Mouse (Mus musculus) right cerebral cortex, postnatal 36 days (tissue): ENCODE data around the gene Kcnq2.

ENCODE experiments used
- DNase-seq, 2 experiments: peaks; one replicate each; pipeline ENCODE4 v3.0.0; 2022; ENCODE audit warnings: low spot score in 2 of 2, mixed read lengths in 1 of 2

Kcnq2 gene

DNA sequence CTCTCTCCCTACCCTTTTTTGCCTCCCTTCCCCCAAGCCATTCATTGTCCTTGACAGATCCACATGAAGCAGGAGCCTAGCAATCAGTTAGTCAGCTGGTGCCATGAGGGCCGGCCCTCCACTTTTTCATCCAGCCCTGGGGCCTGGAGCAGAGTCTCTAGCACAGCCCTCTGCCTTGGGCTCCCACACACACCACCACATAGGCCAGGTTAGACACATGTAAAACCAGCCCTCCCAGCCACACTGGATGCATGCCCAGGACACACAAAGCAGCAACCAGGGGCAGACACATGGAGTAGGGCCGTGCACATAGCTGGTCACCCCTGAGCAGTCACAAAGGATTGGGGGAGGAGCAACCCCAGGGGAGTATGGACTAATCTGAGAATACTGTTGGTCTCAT is 32.9 kb downstream of the Kcnq2 start:
- no peak for DNase-seq

DNA sequence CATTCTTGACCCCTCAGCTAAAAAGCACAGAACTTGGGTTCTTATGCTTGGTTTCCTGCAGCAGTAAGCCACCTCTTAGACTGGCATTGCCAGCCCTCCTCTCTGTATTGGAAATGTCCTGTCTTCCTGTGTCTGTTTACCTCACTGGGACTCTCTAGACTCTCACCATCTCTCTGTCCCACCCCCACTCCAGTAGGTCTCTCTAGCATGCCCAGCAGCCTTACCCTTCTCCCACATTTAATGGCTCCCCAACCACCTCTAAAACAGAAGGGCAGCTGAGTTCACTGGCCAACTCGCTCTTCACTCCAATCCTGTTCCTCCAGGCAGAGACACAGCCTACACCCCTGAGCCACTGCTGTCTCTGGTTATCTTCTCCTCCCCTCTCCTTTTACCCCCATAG is 33.5 kb downstream of the Kcnq2 start:
- DNase-seq = no peak

DNA sequence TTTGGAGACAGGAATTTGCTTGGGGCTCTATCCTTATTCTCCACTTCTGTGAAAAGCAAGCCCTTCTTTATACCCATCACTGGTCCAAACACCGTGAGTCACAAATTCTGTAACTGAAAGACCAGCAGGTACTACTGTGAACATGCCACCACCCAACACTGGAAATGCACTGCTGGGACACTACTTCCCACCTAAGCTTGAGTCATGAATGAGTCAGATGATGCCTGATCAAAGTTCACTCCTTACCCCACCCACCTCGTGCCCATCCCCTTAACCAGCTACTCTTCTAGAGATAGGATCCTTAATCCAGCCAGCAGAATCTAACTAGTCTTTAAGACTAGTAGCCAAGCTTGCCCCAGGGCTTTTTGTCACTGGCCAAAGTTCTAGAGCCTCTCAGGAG is 35.0 kb downstream of the Kcnq2 start:
- DNase-seq = no peak

DNA sequence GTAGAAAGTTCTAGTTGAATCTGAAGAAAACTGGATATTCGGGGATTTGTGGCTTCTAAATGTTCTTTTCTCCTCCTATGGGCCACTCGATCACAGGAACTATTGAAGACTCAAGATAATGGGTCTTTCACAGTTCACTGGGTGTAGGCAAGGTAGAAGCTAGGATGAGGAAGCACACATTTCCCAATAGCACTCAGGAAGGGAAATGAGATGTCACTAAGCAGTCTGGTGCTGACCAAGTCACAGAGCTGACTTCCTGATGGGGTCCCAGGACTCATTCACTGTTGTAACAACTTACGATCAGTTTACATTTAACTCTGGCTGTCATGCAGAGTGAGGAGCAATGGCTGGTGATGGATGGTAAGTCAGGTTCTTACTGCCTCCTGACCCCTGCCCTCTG is 45.0 kb downstream of the Kcnq2 start:
- no peak for DNase-seq

DNA sequence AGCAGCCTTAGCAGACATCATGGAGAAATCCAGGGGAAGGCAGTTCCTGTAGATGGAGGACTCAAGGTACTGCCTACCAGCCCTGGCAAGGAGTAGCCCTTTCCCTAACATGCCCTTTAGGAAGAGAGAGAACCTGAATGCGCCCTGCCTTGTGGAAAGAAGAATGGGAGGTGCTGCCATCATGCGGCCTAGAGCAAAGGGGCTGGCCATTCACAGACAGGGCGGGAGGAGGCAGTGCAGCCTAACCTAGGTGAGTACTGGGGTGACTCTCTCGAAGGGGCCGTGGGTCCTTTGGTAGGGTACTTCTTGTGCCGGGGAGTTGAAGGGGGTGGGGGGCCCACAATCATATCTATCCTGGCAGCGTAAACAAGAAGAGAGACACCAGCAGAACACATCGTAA is 50.1 kb downstream of the Kcnq2 start:
- DNase-seq = no peak

DNA sequence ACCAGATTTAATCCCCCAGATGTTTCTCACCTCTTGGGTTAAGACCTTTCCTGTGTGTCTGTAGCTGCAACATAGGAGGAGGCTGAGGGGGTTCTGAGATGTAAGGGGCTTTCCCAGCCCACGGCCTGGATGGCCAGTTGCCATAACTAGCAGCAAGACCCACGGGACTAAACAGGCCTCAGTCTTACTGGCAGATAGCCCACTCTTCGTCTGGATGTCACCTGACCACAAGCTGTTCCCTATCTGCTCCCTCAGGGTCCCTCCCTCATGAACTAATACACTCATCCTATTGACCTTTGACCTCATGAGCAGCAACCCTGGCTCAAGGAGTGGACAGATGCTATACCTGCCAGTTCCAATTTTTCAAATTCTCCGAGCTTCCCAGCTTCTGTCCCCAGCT is 51.2 kb downstream of the Kcnq2 start:
- DNase-seq = no peak

DNA sequence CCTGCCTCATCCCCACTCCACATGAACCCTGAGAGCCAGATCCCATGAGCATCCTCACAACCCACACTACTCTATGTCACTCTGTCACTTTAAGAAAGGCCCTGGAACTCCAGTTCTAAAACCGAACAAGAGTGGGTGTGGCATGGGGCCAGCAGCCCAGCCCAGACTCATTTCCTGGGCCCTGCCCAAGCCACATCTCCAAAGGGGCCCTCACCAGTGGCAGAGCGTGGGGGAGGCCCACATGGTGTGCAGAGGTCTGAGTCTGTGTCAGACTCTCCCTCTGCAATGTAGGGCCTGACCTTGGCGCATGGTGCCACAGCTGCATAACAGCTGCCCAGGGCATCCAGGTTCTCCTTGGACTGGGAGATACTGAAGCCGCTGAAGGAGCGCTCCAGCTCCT is 54.2 kb downstream of the Kcnq2 start:
- DNase-seq = peak; percentile 60 to 73

DNA sequence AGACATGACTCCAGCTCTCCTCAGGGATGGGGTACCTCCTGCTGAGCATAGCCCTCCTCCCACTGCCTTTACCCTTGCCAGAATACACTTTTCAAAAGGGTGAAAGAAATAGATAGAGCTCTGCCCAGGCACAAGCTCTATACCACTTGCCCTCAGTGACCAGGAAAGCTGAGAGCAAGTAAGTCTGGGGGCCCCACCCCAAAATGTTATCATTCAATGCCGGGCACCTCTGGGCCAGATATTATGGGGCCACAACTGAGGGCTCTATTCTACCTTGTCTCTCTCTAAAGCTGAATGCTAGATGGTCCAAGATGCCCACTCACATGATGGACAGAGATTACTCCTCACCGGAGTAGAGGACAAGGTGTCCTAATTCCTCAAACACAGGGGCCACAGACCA is 55.6 kb downstream of the Kcnq2 start:
- no peak for DNase-seq

DNA sequence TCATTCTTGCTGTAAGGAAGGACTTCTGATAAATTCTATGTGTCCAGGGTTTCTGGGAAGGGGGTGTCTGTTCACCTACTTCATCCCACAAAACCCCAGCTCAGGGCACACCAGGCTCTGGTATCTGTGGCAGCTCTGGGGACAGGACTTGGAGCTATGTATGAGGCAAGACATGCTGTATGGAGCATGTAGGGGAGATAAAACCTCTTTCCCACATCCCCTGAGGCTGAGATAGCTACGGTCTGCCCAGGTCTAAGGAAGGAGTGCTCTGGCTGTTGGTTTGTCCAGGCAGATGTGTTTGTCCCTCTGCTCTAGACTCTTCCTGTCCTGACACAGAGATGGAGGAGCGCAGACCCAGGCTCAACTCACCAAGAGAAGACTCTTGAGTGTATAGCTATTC is 56.2 kb downstream of the Kcnq2 start:
- no peak for DNase-seq

DNA sequence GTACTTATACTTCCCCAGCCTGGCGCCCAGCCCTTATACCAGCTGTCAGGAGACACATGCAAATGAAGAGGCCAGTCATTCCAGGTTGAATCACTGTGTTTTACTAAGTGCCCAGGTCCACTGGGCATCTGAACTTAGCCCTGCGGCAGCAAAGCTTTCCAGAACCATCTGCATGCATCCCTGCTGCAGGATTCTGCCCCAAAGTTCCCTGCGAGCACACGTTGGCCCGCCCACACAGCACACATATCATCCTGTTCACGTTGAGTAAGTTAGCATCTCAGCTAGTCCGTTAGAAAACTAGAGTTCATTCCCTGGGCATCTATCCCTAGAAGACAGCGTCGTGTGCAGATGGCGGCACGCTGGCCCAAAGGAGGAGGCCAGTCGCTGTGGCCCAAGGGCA is 59.6 kb downstream of the Kcnq2 start:
- no peak for DNase-seq

DNA sequence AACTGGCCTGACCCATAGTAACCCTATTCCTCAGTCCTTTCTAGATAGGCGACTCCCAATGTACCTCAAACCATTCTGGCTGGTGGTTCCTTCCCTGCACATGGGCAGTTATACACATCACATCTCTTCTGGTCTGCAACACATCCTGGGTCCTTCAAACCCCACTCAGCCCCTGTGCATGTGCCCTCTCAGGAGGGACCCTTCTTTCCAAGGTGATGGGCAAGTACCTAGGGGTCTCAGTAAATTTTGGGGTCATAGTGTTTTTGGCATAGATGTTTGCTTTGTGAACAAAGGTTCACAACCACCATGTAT is 62.7 kb downstream of the Kcnq2 start:
- DNase-seq = no peak

DNA sequence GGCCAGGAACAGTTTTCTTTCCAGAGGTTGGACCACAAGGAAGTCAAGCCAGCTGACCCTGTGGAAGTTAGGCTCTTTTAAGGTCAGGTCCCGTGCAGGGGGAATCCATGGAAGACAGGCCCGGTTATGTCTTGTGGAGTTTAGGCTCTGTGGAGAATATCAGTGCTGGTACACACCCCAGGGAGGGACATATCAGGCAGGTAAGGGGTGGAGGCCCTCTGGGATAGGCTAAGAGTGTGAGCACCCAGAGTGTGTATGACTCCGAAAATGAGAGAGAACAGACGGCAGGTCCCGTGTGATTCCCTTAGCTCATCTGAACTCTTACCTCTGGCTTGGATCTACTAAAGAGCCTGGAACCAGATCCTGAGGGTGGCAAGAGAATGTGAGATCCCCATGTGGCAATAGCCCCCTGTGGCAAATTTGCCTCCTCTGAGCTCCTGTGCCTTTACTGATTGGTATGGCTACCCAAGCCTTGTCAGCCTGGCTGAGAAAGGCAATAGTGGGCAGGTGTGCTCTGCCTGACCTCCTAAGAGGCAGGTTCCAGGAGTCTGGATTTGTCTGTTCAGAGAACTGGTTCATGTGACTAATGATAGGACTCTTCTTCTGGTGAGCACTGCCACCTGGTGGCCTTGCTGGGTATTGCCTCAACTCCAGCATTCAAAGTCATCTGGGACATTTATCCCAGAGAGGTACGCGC is 63.2 kb downstream of the Kcnq2 start:
- peak; percentile 79 to 80 for DNase-seq

DNA sequence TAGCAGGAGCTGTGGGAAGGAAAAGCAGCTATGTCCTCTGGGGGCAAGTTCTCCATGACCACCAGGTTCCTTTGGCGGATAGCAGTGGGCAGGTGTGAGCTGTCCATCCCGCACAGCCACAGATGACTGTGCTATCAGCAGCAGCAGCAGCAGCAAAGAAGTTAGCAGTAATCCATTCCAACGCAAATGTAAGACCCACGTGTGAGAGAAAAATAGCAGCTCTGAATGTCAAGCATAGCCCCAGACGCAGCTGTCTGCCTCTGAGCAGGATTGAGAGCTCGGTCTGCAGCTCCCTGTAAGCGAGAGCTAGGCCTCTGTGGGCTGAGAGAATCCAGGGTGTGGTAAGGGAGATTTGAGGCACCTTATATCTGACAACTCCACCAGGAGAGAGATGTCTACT is 65.0 kb downstream of the Kcnq2 start:
- DNase-seq = peak; percentile 80 to 88

DNA sequence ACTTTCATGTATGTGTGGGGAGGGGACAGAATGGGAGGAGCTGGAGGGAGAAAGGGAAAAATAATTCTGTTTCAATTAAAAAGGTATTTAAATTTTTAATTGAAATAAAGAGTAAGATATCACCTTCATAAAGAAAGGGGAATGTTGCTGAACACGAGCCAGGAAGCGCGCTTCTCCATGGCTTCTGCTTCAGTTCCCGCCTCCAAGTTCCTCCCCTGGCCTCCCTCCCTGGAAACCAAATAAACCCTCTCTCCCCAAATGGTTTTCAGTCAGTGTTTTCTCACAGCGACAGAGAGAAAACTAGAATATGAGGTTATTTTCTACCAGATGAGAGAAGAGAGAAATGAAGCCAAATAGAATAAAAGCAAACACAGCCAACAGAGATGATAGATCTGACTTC is 66.6 kb downstream of the Kcnq2 start:
- DNase-seq = no peak

DNA sequence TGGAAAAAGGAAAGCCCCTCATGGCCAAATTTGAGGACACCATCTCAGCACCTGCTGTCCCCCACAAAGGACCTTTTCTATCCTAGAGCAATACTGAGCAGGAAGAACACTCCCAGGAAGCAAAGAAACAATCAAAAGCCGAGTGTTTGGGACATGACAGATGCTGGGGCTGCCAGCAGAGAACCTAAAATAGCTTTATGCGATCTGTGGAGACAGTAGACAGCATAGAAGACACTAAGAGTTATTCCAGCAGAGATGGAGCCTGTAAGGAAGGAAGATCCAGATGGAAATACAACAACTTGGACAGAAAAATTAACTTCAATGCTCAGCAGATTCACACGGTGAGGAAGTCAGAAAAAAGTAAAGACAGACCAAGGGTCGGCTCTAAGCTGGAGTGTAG is 69.3 kb downstream of the Kcnq2 start:
- DNase-seq = no peak

DNA sequence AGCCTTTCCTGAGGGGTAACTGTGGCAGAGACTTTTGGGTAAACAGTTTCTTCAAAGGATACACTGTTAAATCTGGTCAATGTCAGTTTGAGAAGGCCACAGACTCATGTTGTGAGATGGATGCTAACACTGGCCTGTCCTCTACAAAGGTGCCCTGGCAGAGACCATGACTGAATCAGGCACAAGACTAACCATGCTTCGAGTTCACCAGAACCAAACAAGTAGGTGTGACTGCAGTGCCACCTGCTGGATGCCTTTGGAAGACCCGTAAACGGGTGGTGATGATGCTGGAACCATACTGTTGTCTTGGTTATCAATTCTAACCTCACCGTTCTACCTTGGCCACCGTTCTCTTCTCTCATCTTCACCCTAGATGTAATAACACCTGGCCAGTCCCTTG is 75.0 kb downstream of the Kcnq2 start:
- DNase-seq = peak; percentile 68 to 77

DNA sequence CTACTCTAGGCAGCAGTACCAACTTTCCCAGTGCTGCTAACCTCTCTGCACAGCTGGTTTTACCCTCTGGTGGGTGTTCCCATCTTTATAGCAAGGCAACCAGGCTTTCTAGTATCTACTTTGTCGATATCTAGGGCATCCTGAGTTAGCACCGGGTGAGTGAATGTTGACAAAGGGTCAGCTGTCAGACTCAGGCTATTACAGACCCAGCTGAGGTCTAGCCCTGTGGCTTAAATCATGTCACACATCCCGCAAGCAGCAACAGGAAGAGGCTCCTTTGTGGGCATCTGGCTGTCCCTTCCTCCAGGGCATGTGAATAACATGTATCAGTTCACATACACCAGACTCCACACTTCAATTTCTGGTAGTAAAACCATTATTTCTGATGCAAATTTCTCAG is 76.9 kb downstream of the Kcnq2 start:
- DNase-seq = no peak

DNA sequence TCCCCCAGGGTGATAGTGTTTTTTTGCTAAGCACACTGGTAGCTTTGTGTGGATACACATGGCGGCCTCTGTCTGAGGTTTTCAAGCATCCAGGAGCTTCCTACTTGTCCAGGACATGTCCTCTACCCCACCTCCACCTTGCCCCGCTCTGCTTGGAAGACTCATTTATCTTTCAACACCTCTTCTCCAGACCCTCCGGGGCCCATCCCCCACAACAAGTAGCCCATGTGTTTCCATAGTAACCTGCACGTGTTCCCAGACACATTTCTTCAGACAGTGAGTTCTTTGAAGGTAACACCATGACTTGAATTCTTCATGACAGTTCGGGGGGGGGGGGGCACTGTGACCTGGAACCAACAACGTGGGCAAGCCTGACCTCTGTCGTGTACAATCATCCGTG is 77.8 kb downstream of the Kcnq2 start:
- no peak for DNase-seq

DNA sequence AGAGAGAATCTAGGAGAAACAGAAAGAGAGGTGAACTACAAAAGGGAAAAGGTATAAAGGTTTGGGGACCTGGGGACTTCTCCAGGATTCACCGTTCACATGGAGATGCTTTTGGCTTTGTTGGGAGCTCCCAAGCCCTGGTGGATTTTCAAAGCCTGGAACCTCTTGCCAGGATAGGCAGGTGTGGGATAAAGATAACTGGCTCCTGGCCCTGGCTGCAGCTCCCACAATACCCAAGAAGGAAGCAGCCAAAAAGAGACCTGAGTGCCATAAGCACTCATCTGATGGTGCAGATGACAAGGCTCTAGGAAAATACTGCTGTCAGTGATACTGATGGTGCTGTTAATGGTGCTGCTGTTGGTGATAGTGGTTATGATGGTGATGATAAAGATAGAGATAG is 82.9 kb downstream of the Kcnq2 start:
- DNase-seq = no peak

DNA sequence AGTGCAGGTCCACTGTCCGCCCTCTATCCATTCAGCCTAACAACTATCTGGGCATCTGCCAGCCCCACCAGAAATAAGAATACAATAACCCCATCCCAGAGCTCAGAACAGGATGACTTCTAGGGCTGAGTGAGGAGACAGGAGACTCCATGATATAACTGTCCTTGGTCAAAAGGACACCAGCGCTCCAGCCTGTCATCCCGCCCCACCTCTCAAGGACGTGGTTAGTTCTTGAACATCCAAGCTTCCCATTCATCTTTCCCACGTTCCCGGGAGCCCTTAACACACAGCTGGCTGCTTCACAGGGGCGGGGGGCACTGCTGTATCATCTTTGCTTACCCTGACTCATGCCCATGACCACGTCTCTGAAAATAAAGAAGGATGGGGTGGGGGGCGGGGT is 86.1 kb downstream of the Kcnq2 start:
- DNase-seq = no peak

DNA sequence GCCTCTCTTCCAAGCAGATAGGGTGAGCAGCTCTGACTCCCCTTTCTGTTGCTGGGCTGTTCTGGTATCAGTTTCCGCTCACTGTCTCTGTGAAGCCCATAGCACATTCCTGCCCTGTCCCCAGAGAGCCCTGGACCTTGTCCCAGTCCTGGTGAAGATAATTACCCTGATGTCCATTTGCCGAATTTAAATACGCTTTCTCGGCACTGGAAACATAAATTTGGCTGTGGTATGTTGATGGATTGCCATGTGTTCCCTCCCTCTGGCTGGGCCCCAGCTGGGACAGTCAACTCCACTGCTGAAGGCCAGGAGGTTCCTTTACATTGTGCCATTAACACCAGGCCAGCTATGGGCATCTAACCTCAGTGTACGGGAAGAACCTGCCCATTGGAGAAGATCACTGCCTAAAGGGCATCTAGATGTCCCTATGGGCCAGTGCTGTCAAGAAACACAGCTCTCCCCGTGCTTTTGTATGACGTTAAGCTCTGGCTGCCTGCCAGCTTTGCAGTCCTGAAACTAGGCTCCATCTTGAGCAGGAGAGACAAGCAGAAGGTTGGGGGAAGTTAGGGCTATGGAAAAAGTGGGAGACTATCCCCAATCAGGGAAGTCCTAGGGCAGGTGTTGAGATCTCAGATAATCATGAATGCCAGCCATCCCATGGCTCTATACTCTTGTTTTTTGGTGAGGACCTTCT is 86.7 kb downstream of the Kcnq2 start:
- DNase-seq = no peak

DNA sequence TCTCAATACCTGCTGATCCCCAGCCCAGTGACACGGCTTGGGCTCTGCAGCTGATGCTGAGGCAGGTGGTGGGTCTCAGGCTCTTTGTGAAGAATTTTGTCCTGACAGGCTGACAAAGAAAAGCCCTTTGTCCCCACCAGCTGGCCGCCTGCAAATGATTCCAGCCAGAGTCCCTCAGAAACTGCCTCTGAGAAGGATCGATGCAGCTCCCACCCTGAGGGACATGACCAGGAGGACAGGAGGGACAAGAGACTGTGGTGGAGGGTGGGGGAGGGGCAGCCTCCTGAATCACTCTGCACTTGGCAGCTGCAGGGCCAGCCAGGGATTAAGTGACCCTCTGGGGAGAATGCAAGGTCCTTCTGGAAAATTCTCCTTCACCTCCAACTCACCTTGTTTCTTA is 91.1 kb downstream of the Kcnq2 start:
- no peak for DNase-seq

DNA sequence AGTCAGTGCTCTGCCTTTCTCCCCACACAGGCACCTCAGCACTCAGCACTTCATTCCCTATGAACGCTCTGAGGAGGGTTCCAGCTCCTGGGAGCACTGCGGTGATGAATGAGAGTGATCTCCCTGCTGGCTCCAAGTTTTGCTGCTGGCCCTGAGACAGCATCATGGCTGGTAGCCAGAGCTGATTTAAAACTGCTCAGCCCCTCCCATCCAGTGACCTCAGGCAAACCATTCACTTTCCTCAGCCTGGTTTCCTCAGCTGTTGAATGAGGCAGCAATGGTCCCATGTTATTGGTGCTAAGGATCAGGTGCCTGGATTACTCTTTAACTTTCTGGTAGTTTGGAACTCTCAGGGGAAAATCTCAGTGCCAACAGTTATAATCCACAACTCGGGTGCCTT is 91.7 kb downstream of the Kcnq2 start, which contains the start of gene Chrna4:
Gene Chrna4 (minus strand): TSS at position 110 of the 400 bp plus-strand sequence.
- no peak for DNase-seq

DNA sequence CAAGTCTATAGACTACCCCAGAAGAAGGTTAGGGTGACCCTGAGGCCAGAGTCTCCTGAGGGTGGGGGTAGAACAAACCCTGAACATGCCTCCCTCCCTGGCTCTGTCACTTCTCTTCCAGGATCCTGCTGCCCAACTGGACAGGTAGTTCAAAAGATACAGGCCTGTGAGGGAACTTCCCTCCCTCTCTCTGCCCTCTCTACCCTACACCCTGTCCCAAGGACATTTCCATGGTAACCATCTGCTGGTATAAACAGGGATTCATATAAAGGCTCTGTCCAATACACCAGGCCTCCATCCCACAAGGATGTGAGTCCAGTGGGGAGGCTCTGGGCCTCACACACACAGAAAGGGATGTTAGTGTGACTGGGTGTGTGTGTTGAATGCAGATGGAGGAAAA is 92.7 kb downstream of the Kcnq2 start:
- DNase-seq = no peak
